In genomic region chr19:46248991-46249390, GRCm38 (mm10) we compare ENCODE assay signal across 8 mouse cellular contexts. TPM values are rescaled to one million over a fixed set of nuclear protein-coding genes. Genes with fewer than 3 reads are reported as not detected.
A peak's percentile ranks its signal among the peaks of the same experiment; 100 is the strongest.
DNase-seq lines count a peak whose midpoint lies in the region; ATAC-seq and TF ChIP-seq lines count a peak whose summit lies in the region.

No protein-coding gene starts in this region.

- no peak for TF ChIP-seq EP300 in heart, adult 2 months (IDR thresholded peaks at IDR 0.05; ENCODE audit: insufficient read depth, low read depth, low read length)

- DNase-seq in heart, adult 2 months: no peak
- DNase-seq in testis, postnatal 10 days (ENCODE audit: low spot score): peak; percentile 55
- DNase-seq in testis, postnatal 14 days (ENCODE audit: low spot score): no peak
- peak; percentile 23 for DNase-seq in gastrocnemius, postnatal 10 days
- peak; percentile 43 to 47 for DNase-seq in spleen, postnatal 36 days (ENCODE audit: low spot score in 2 of 2)
- no peak for DNase-seq in layer of hippocampus, postnatal 25 days (ENCODE audit: extremely low spot score in 1 of 2, low spot score in 1 of 2)
- DNase-seq in yolk sac, embryonic 10.5 days (ENCODE audit: low spot score): no peak

- TF ChIP-seq CTCF in heart, adult 2 months (IDR thresholded peaks at IDR 0.05): peak; percentile 53

- H3K4me1 ChIP-seq in heart, adult 2 months (ENCODE audit: control insufficient read depth, insufficient read depth, low read length): no peaks in the 10 kb centered on the region
- peaks cover 12% of the 10 kb centered on the region; the same call in 1 of the 2 replicates for H3K4me1 ChIP-seq in heart, embryonic 12.5 days (replicated peaks)

- H3K27ac ChIP-seq in heart, adult 2 months: no peak overlapping the region
- no peak overlapping the region for H3K27ac ChIP-seq in heart, embryonic 12.5 days (ENCODE audit: poor library complexity, severe bottlenecking)

- H3K4me3 ChIP-seq in heart, adult 2 months: no peak overlapping the region
- H3K4me3 ChIP-seq in heart, embryonic 12.5 days: no peak overlapping the region

- no peak overlapping the region for H3K4me2 ChIP-seq in heart, embryonic 12.5 days

- 19% methylated on average over 7 of the region's 7 CpGs for WGBS in heart, adult 2 months
- WGBS in heart, embryonic 12.5 days: 32% methylated on average over 7 of the region's 7 CpGs

- H3K9ac ChIP-seq in heart, adult 2 months (ENCODE audit: low read depth, low read length): no peak overlapping the region
- H3K9ac ChIP-seq in heart, embryonic 12.5 days: no peak overlapping the region

- H3K79me2 ChIP-seq in heart, adult 2 months (replicated peaks; ENCODE audit: control insufficient read depth, insufficient read depth, low read length): no peaks in the 10 kb centered on the region

- intact Hi-C loops in heart, adult 2 months (cut with DNase I): no loop called here

- no peaks in the 10 kb centered on the region for H3K9me3 ChIP-seq in heart, embryonic 12.5 days (replicated peaks)

- no peak for ATAC-seq in heart, embryonic 12.5 days (ENCODE audit: insufficient number of reproducible peaks, low FRiP score)

- no peaks in the 10 kb centered on the region for H3K27me3 ChIP-seq in heart, adult 2 months (ENCODE audit: control insufficient read depth, insufficient read depth, low read length)
- no peaks in the 10 kb centered on the region for H3K27me3 ChIP-seq in heart, embryonic 12.5 days (replicated peaks)

- H3K36me3 ChIP-seq in heart, adult 2 months (ENCODE audit: control insufficient read depth, insufficient read depth, low read length): no peaks in the 10 kb centered on the region; the same call in 1 of the 2 replicates
- peaks cover 31% of the 10 kb centered on the region for H3K36me3 ChIP-seq in heart, embryonic 12.5 days

- no peak for TF ChIP-seq POLR2A in heart, adult 2 months (IDR thresholded peaks at IDR 0.05; ENCODE audit: insufficient read depth, low read depth, low read length)

RNA-seq across cellular contexts. Expression of gene Nfkb2, which starts 55.1 kb away (rescaled TPM):
- 10 to 100 TPM; 18.3 to 20.4 TPM for total RNA-seq in heart, adult 2 months (2021)
- polyA plus RNA-seq in heart, adult 2 months (2012; rRNA removed): 22.1 and 22.6 TPM in 2 replicates
- 7.2 and 7.6 TPM in 2 replicates for polyA plus RNA-seq in heart, embryonic 12.5 days (2016; fragmentation: Nextera tagmentation; extraction: Ambion mirVana)
- total RNA-seq in gastrocnemius, postnatal 10 days (2021): 10 to 100 TPM; 10.4 to 14.3 TPM
- 1 to 10 TPM; 1.8 to 2.8 TPM for total RNA-seq in layer of hippocampus, postnatal 25 days (2021)

Comparison
In these comparisons a context has a peak if more than half of its experiments do, and no peak if none do; other contexts are left out.
1. DNase-seq: peak in testis, postnatal 10 days (single experiment), gastrocnemius, postnatal 10 days (single experiment) and spleen, postnatal 36 days (2 of 2); none in heart, adult 2 months (0 of 2), testis, postnatal 14 days (single experiment), layer of hippocampus, postnatal 25 days (0 of 2) and yolk sac, embryonic 10.5 days (single experiment).